Mouse (Mus musculus): ENCODE data around the gene Wdr54.

The Wdr54 gene

GRCm38 (mm10) chr6:83156259-83156684 is at the start of gene Wdr54, which contains the start of gene 1700003E16Rik:
TSS of gene Wdr54 (minus strand) at chr6:83156397.
TSS of gene 1700003E16Rik (plus strand) at chr6:83156404.
- peak; percentile 23 for DNase-seq (ENCODE audit: low read depth)

- DNase-seq (ENCODE audit: low read depth): no peak
Measured at GRCm38 (mm10) chr6:83205851-83206250, 49.7 kb upstream of the Wdr54 start.

- no peak for DNase-seq (ENCODE audit: low read depth)
Measured at GRCm38 (mm10) chr6:83203320-83203719, 47.1 kb upstream of the Wdr54 start.

- DNase-seq (ENCODE audit: low read depth): no peak
Measured at GRCm38 (mm10) chr6:83197345-83198004, 41.3 kb upstream of the Wdr54 start.

GRCm38 (mm10) chr6:83193571-83193970 is 37.4 kb upstream of the Wdr54 start:
- DNase-seq (ENCODE audit: low read depth): no peak

GRCm38 (mm10) chr6:83186946-83187345 is 30.7 kb upstream of the Wdr54 start:
- no peak for DNase-seq (ENCODE audit: low read depth)

GRCm38 (mm10) chr6:83185895-83186861 is 30.0 kb upstream of the Wdr54 start:
- peak; percentile 27 for DNase-seq (ENCODE audit: low read depth)

GRCm38 (mm10) chr6:83184858-83185435 is 28.8 kb upstream of the Wdr54 start:
- DNase-seq (ENCODE audit: low read depth): no peak

GRCm38 (mm10) chr6:83180605-83181004 is 24.4 kb upstream of the Wdr54 start:
- no peak for DNase-seq (ENCODE audit: low read depth)

- no peak for DNase-seq (ENCODE audit: low read depth)
Measured at GRCm38 (mm10) chr6:83179390-83180117, 23.4 kb upstream of the Wdr54 start.

GRCm38 (mm10) chr6:83175996-83176395 is 19.8 kb upstream of the Wdr54 start:
- DNase-seq (ENCODE audit: low read depth): no peak

GRCm38 (mm10) chr6:83172240-83172920 is 16.2 kb upstream of the Wdr54 start:
- no peak for DNase-seq (ENCODE audit: low read depth)

GRCm38 (mm10) chr6:83171063-83171462 is 14.9 kb upstream of the Wdr54 start:
- DNase-seq (ENCODE audit: low read depth): no peak

- no peak for DNase-seq (ENCODE audit: low read depth)
Measured at GRCm38 (mm10) chr6:83169872-83170271, 13.7 kb upstream of the Wdr54 start.

- peak; percentile 22 for DNase-seq (ENCODE audit: low read depth)
Measured at GRCm38 (mm10) chr6:83166243-83166630, 10.0 kb upstream of the Wdr54 start.

- DNase-seq (ENCODE audit: low read depth): peak; percentile 86
Measured at GRCm38 (mm10) chr6:83165607-83166242, 9.5 kb upstream of the Wdr54 start, which contains the start of gene Dctn1. TSS of gene Dctn1 (plus strand) at chr6:83165920.

- no peak for DNase-seq (ENCODE audit: low read depth)
Measured at GRCm38 (mm10) chr6:83165026-83165606, 8.9 kb upstream of the Wdr54 start.

GRCm38 (mm10) chr6:83162701-83163100 is 6.5 kb upstream of the Wdr54 start:
- peak; percentile 68 for DNase-seq (ENCODE audit: low read depth)

GRCm38 (mm10) chr6:83161921-83162641 is 5.9 kb upstream of the Wdr54 start:
- DNase-seq (ENCODE audit: low read depth): no peak

GRCm38 (mm10) chr6:83161442-83161841 is 5.2 kb upstream of the Wdr54 start:
- no peak for DNase-seq (ENCODE audit: low read depth)
